Mouse (Mus musculus) brain, adult 2 months (tissue): ENCODE data around the gene Trpv5.
A peak's percentile ranks its signal among the peaks of the same experiment; 100 is the strongest.

Experiments used
- DNase-seq: peaks from one replicate; pipeline ENCODE4 v3.0.0; 2011; ENCODE audit warnings: low read depth, low spot score

The Trpv5 gene

DNA sequence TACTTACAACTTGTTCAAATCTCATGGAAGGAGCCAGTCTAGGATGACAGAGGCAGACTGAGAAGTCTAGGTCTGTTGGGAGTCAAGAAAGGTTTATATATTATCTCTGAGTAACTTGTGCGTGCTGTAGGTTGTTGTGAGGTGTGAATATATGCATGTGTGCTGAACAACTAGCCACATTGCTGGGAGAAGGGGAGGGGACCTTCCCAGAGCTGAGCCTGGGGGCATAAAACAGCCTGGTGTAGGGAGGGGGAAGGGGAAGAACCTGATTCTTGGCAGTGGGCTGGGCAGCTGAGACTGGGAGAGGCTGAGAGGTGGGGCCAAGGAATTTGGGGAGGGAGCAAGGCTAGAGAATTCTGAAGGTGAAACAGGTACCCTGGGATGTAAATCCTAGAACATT, at the start of gene Trpv5:
Gene Trpv5, minus strand, starts transcription at position 101 of the 400 bp plus-strand sequence.
- no peak for DNase-seq

DNA sequence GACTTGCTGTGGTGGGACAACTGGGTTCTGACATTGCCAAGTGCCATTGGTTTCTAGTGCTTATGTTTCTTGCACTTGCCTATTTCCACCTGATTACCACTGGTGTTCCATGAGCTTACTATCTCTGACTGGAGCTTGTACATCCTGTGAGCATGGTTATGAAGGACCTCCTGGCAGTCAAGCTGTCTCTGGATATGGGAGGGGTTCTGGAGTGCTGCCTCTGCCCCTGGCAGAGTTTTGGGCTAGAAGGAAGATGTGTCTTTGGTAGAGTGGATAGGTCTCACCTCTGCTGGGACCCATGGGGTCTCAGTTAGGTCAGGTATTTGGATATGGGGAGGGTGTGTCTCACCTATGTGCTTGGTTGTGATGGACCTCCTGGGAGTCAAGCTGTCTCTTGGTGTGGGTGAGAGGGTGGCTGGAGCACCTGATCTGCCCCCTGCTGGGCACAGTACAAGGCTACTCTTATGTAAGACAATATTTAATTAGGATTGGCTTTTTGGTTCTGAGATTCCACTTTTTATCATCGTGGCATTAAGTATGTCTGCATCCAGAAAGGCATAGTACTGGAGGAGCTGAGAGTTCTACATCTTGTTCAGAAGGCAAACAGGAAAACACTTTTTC, 47.5 kb upstream of the Trpv5 start:
- no peak for DNase-seq

DNA sequence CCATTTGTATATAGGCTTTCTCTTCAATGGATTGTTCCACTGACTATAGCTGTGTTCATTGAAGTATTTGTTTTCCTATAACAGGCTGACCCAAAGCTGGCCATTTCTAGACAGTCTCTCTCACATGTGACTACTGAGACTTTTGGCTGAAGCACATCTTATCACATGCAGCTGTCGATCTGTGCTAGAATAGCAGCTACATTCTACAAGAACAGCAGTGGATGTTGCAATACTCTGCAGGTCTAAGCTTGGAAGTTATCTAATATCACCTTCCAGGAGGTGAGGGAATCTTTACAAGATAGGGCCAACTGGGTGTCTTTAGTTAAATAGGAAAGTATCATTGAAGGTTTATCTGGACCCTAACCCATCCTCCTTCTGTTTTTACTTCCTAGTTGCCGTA, 40.9 kb upstream of the Trpv5 start:
- no peak for DNase-seq

DNA sequence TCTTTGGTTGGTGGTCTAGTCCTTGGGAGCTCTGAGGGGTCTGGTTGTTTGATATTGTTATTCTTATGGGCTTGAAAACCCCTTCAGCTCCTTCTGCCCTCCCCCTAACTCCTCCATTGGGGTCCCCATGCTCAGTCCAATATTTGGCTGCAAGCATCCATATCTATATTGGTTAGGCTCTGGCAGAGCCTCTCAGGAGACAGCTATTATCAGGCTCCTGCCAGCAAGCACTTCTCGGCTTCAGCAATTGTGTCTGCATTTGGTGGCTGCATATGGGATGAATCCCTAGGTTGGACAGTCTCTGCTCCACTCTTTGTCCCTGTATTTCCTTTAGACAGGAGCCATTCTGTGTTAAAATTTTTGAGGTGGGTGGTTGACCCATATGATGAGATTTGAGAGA, 29.7 kb upstream of the Trpv5 start:
- DNase-seq = no peak

DNA sequence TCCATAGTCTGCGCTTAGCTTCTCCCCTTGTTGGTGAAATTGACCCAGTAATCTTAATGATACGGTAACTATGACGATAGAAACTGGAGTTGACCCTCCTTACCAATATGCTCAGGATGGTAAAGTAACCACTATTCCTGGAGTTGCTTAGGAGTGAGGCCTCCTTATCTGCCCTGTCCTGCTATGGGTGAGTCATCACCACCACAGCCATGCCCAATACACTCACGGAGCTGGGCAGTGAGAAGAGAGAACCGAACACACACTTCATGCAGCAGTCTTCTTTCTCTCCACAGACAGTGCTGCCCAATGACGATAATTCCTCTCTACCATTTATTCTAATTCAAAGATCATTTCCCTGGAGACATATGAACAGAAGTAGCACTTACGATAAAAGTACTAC, 25.7 kb upstream of the Trpv5 start:
- no peak for DNase-seq

DNA sequence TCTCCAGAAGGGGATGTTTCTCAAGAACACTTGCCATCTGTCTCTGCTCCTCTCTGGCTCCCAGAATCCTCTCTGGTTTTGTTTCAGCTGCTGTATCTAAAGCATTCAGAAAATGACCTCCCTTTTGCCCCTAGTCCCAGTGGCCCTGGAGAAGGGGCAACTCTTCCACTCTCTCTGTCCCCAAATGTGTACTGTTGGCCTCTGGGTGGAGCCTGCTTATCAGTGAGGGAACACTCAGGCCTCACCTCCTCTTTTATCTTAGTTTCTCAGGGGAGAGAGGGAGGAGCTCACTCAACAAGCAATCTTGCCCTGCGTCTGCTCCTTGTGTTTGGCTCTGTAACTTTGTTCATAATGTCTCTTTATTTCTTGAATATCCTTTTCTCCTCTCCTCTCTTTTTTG, 23.6 kb upstream of the Trpv5 start, which contains the start of gene Kel:
Gene Kel, minus strand, starts transcription at position 217 of the 400 bp plus-strand sequence.
- DNase-seq = no peak

DNA sequence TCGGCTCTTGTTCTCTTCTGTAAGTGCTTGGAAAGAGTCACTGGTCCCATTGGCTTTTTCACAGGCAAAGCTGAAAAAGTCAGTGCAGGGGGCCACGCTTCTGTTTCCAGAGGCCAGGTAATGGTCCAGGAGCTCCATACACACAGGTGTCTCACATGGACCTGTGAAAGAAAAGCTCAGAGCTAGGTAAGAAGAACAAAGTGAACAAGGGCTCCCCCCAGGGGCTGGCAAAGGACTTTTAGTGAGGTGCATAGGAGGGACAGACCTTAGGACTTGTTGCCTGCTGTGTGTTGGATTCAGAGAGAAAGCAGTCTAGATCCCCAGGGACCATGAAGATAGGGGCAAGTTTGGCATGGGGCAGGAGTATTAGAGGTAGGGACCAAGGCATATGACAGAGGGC, 22.4 kb upstream of the Trpv5 start:
- peak; percentile 10 for DNase-seq

DNA sequence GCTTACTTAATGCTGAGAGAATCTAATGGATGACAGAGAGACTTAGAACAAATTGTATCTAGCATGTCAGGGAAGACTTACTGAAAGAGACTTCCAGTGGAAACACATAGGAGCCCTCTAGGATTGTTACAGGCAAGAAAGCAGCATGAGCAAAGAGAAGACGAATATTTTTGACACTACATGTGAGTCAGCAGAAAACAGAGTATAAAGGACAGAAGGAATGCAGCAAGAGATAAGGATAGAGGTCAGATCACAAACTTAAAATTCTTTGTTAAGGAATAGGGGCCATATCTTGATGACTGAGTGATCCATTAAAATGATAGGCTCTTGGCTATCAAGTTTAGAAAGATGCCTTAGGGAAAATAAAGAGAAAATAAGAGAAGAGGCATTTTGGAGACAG, 20.7 kb upstream of the Trpv5 start:
- no peak for DNase-seq

DNA sequence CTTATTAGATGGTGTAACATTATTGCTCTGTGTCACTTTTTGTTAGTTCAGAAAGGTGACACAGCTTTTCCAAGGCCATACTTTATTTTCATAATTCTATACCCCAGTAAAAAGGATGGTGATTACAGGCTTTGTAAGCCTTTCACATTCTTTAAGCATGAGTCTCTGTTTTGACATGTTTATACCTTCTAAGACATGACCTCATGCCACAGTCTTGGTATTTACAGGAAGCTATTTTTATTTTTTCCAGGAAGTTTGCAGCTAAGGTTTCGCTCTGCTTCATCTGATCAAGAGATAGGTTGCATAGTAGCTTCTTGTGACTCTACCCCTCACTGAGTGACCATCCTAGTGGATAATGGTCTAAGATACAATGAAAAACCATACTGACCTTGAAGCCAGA, 13.8 kb upstream of the Trpv5 start:
- DNase-seq = no peak

DNA sequence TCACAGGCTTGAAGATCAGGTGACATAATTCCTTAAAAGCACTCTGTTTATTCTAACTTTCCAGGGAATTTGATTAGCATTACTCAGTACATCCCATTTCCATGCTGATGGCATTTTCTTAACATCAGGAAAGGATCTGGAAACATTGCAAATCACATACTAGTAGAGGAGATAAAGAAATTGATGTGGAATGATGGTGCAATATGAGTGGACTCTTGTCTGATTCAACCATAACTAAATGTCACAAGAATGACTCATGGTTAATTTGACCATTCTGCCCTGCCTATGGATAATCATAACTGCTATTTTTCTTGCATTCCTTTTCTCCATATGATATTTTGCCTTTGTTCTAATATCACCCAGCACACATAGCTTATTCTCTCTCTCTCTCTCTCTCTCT, 11.6 kb upstream of the Trpv5 start:
- no peak for DNase-seq

DNA sequence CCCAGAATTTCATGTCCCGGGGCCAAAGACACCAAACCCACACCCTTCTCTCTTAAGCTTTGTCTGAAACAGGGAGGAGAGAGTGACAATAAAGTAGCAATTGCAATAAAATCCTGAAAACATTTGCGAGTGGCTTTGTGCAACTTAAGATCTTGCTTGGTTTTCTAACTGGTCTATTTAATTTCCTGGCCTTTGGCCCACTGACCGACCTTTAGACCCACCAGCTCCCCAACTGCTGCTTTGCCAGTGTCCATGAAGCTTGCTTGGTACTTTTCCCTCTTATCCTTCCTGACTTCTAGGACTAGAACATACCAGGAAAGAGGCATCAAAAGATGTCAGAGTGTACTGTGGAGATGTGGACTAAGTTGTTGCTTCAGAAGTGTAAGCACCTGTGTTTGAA, 5.0 kb upstream of the Trpv5 start:
- no peak for DNase-seq

DNA sequence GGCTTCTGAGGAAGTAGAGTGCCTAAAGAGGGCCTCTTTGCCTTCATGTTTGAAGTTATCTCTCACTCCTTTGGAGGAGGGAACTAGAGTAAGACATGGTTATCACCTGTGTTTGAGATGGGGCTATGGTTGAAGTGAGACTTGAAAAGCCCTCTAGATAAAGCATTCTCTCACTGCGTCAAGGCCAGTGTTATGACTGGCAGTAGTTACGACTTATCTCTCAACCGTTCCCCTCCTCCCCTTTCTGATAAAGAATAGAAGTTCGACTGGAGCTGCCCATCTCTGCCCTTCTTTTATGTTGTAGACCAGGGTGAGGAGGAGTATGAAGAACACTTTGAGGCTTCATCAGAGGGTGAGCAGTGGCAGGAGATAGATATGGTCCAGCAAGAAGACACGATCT, 4.3 kb upstream of the Trpv5 start:
- no peak for DNase-seq

DNA sequence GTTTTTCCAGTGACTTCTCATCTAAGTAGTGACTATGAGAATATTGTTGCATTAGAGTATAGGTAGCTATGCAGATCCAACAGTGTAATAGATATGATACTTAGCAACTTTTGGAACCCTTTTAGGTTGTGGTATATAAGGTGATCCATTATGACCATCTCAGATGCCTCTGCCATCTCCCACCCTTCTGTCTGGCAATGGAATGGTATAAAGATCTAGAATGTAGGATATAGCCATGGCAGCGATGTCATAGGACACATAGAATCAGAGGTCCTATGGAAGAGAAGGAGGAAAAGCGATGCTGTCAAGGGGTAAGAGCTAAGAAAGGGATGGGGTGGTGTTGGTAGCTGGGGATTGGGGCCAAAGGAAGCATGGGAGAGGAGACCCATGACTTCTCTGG, 3.6 kb upstream of the Trpv5 start, which contains the start of gene Llcfc1:
Gene Llcfc1, plus strand, starts transcription at position 301 of the 400 bp plus-strand sequence.
- no peak for DNase-seq

DNA sequence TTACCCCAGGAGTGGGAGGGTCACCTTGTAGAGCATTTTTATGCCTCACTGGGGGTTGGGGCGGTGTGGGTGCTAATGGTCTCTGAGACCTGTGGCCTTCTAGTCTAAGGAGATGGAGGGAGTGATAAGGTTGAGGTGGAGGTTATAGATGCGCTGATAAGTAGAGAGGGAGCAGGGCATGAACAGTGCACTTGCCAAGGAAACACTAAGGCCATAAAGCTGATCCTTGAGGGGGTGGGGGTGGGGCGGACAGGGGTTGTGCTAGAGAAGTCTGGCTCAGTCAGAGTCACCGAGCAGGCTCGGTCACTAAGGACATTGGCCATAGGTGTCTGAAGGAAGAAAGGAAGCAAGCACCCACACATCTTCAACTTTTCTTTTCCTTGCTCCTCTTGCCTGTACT, 1.1 kb upstream of the Trpv5 start:
- DNase-seq = no peak

DNA sequence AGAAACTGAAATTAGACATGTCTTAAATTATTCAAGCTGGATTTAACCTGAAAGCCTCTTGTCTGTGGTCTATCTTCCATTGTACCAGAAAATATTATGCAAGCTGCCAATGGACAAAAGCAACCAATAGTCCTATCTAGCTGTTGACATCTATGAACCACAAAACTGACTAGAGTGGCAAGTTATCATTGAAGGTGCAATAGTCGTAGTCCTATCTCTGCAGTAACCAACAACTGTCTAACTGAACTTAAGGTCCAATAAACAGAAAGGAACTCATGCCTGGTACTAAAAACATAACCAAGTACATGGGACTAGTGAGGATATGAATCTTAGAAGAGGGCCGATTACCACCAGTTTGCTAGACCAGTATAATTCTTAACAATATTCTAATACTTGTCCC, 4.0 kb downstream of the Trpv5 start:
- DNase-seq = no peak

DNA sequence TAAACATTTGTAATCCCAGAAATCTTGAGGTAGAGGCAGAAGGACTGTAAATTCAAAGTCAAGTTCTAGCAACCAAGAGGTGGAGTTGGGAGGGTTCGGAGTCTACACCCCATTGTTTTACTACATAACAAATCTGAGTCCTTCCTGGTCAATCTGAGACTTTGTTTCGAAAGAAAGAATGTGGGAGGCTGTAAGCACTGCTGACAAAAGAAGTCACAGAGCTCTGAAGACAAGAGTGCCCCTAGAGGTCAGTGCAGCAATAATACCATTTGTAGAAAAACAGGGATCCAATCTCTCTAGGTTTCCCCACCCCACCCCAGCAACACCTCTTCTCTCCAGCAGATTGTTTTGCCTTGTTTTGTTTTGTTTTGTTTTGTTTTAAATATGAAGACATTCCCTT, 18.2 kb downstream of the Trpv5 start:
- peak; percentile 8 for DNase-seq

DNA sequence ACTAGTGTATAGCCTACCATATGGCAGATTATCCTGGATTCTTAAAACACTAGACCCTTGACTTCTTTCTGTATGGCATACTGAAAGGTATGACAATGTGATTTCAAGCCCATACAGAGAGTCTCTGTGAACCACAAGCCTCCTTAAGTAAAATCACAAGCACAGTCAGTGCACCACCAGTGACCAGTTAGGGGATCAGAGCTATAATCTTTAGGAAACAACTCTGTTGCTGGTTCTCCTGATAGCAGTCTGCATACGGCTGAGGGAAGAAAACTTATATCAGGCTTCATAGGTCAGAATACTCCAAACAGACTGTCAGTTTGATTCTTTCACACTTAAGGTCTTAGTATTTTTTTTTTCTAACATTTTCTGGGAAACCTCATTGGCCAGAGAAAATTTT, 22.1 kb downstream of the Trpv5 start:
- DNase-seq = no peak

DNA sequence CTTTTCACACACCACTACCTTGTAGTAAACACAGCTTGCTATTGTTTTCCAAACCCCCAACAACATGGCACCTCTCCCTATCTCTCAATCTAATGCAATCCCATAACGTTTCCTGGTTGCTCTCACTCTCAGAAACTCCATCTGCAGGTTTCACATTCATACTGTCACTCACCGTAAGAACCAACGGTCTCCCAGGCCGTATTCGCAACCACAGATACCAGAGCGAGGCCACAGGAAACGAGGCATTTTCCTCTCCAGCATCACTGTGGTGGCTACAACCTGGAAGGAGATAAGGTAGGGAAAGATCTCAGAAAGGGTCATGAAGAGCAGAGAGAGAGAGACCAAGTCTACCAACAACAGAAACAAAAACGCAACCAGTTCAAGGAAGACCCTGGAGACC, 25.9 kb downstream of the Trpv5 start:
- DNase-seq = no peak

DNA sequence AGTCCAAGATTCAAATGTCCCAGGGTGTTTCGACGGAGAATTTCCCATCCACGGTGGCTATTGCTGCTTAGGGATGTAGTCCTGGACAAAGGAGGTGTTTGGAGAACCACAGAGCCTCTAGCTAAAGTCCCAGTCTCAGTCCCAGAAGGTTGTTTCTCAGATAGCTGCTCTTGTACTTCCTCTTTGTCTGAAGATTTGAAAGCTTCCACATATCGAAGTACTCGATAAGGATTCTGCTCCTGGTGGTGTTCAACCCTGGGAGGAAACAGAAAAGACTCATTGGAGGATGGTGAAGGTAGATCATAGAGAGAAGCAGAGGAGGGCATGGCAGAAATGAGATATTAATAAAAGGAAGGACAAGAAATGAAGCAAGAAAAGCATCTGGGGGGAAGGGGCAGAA, 27.4 kb downstream of the Trpv5 start:
- no peak for DNase-seq

DNA sequence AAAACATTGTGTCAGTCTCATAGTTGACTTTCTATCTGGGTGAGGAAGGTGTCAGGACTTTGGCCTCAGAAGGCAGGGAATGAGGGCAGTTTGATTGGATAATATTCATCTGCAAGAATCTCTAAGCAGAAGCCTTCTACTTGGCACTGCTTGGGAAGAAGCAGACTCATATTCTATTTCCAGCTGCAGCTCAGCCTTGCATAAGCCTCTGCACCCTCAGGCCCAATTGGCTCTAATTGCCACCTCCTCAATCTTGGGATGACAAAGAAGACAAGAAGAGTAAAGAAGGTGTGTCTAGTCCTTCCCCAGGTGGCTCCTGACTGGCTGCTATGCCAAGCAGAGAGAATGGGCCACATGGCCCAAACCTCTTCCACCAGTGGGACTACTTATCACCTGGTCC, 33.9 kb downstream of the Trpv5 start:
- peak; percentile 60 for DNase-seq

DNA sequence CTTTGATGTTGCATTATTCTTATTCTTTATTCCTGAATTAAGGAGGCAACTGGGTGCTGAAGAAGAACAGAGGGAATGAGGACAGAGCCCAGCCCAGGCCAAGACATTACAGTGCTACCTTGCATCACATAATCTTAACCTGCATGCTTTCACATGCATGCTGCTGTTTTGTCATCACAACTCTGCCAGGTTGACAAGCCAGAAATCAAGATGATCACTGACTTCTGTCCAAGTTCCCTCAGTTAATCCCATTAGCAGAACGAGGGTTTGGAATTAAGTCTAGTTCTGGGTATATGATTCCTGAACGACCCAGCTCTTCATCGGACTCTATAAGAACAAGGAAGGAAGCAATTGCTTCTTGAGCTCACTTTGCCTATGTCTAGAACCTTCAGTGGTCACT, 34.3 kb downstream of the Trpv5 start:
- DNase-seq = no peak

DNA sequence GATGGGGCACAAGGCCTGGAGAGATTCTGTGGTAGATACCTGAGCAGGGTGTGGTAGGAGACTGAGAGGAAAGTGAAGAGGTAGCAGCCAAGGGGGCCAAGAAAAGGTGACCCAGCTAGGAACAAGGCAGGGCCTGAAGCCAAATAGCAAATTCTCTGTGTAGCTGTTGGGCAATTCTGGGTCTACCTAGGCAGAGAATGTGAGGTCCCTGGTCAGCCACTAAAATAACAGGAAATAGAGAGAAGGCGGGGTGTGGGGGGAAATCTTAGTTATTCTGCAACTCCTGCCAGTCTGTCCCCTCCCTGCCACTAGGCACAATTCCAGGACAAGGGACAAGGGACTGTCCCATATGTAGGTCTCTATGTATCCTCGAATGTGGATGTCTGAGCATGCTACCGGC, 37.3 kb downstream of the Trpv5 start:
- no peak for DNase-seq

DNA sequence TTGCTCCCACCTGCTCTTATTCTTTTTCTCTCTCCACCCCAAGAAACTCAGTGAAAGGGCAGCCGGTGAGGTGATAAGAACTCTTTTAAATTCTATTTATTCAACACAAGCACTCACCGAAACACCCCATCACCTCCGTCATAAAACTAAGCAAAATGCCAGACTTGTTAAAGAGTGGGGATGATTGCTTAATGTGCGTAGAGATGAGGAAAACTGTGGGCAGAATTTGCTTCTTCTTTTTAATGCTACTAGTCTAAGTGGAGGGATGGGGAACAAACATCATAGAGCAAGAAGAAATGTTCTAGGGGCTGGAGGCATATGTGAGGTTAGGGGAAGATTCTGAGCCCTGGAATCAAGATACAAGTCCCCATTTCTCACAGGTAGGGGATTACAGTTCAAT, 37.8 kb downstream of the Trpv5 start:
- DNase-seq = no peak

DNA sequence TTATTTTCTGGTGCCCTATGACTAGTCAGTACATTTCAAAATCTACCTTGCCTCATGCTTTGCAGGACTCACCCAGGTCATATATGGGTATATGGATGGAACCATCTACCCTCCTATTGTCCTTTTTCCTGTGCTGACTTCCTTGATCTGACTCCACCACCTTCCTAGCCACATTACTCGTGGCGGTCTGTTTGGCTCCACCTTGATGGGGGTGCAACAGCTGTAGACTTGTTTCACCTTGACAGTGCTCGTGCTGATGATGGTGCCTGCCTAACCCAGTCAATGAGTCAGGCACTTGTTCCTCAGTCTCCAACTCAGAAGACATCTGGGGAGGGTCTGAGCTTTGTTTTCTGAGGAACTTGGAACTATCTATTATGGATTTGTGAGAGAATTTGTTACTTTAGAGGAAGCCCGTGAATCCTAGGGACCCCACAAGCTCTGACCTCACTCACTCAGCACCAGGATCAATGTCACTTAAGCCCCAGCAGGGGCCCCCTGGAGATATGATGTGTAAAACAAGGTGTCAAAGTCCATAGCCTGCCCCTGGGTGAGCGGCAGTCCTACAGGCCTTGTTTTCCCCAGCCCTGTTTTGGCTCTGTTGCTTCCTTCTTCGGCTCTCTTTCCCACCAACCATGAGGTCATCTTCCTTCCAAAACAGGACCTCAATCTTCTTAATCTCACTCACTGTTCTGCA, 39.2 kb downstream of the Trpv5 start:
- DNase-seq = no peak
